Mouse (Mus musculus): Measurements from ENCODE around the gene Prss45. TPM values are rescaled to one million over a fixed set of nuclear protein-coding genes. Genes with fewer than 3 reads are reported as not detected.
"Not testable (repeated sequence)": the region's sequence is repeated elsewhere in the genome, so short reads cannot be mapped to it uniquely, and the experiment has no call there.

The Prss45 gene
- polyA plus RNA-seq, 1 experiment from 2014 or later = not detected

- not testable (repeated sequence) for H3K27ac ChIP-seq (ENCODE audit: low read depth, low read length); H3K4me2 ChIP-seq (ENCODE audit: low read depth, low read length, severe bottlenecking); H3K36me3 ChIP-seq (ENCODE audit: control insufficient read depth, insufficient read depth, low read length); DNase-seq (ENCODE audit: low spot score); H3K4me3 ChIP-seq (ENCODE audit: low read depth, low read length); H3K27me3 ChIP-seq (ENCODE audit: control insufficient read depth, insufficient read depth, low read length); H3K4me1 ChIP-seq (replicated peaks; ENCODE audit: control insufficient read depth, insufficient read depth, low read length); H3K9me3 ChIP-seq (ENCODE audit: control insufficient read depth, low read length); H3K9ac ChIP-seq (ENCODE audit: low read length); ATAC-seq (replicated peaks; ENCODE audit: low FRiP score)
Observed at GRCm38 (mm10) chr9:110820546-110820945, 13.8 kb upstream of the Prss45 start.

GRCm38 (mm10) chr9:110821436-110821835 lies 13.0 kb upstream of the Prss45 start:
- Histone ChIP-seq H3K9ac (ENCODE audit: low read length) (no peak overlapping the region), H3K27ac (ENCODE audit: low read depth, low read length) (no peak overlapping the region), H3K4me2 (ENCODE audit: low read depth, low read length, severe bottlenecking) (no peak overlapping the region), H3K36me3 (ENCODE audit: control insufficient read depth, insufficient read depth, low read length) (no peaks in the 10 kb centered on the region), H3K4me1 (replicated peaks; ENCODE audit: control insufficient read depth, insufficient read depth, low read length) (no peaks in the 10 kb centered on the region), H3K9me3 (ENCODE audit: control insufficient read depth, low read length) (no peaks in the 10 kb centered on the region), H3K27me3 (ENCODE audit: control insufficient read depth, insufficient read depth, low read length) (no peaks in the 10 kb centered on the region), H3K4me3 (ENCODE audit: low read depth, low read length) (no peak overlapping the region)
- DNase-seq (ENCODE audit: low spot score) (no peak), ATAC-seq (replicated peaks; ENCODE audit: low FRiP score) (no peak)
- 88% methylated on average over 7 of the region's 7 CpGs for WGBS

GRCm38 (mm10) chr9:110825426-110825825 lies 9.0 kb upstream of the Prss45 start:
- Histone ChIP-seq H3K36me3 (ENCODE audit: control insufficient read depth, insufficient read depth, low read length) (no peaks in the 10 kb centered on the region), H3K27me3 (ENCODE audit: control insufficient read depth, insufficient read depth, low read length) (no peaks in the 10 kb centered on the region), H3K9ac (ENCODE audit: low read length) (no peak overlapping the region), H3K9me3 (ENCODE audit: control insufficient read depth, low read length) (no peaks in the 10 kb centered on the region), H3K4me2 (ENCODE audit: low read depth, low read length, severe bottlenecking) (no peak overlapping the region), H3K4me1 (replicated peaks; ENCODE audit: control insufficient read depth, insufficient read depth, low read length) (no peaks in the 10 kb centered on the region), H3K27ac (ENCODE audit: low read depth, low read length) (no peak overlapping the region), H3K4me3 (ENCODE audit: low read depth, low read length) (no peak overlapping the region)
- WGBS = 86% methylated on average over 4 of the region's 4 CpGs
- no peak for DNase-seq (ENCODE audit: low spot score)
- ATAC-seq (replicated peaks; ENCODE audit: low FRiP score) = no peak

GRCm38 (mm10) chr9:110825832-110826231 lies 8.6 kb upstream of the Prss45 start:
- Histone ChIP-seq H3K27me3 (ENCODE audit: control insufficient read depth, insufficient read depth, low read length) (no peaks in the 10 kb centered on the region), H3K4me2 (ENCODE audit: low read depth, low read length, severe bottlenecking) (no peak overlapping the region), H3K36me3 (ENCODE audit: control insufficient read depth, insufficient read depth, low read length) (no peaks in the 10 kb centered on the region), H3K9ac (ENCODE audit: low read length) (no peak overlapping the region), H3K9me3 (ENCODE audit: control insufficient read depth, low read length) (no peaks in the 10 kb centered on the region), H3K4me1 (replicated peaks; ENCODE audit: control insufficient read depth, insufficient read depth, low read length) (no peaks in the 10 kb centered on the region), H3K4me3 (ENCODE audit: low read depth, low read length) (no peak overlapping the region), H3K27ac (ENCODE audit: low read depth, low read length) (no peak overlapping the region)
- WGBS = 80% methylated on average over 7 of the region's 7 CpGs
- DNase-seq (ENCODE audit: low spot score) (no peak), ATAC-seq (replicated peaks; ENCODE audit: low FRiP score) (no peak)

- no peak within 1 kb of the TSS for H3K4me3 ChIP-seq (ENCODE audit: low read depth, low read length)
- no peak within 1 kb of the TSS for H3K9ac ChIP-seq (ENCODE audit: low read length)
- no peak within 1 kb of the TSS for H3K4me2 ChIP-seq (ENCODE audit: low read depth, low read length, severe bottlenecking)
- no peaks in the 10 kb centered on the region for H3K36me3 ChIP-seq (ENCODE audit: control insufficient read depth, insufficient read depth, low read length)
- H3K9me3 ChIP-seq (ENCODE audit: control insufficient read depth, low read length) = no peaks in the 10 kb centered on the region
- no peaks in the 10 kb centered on the region for H3K4me1 ChIP-seq (replicated peaks; ENCODE audit: control insufficient read depth, insufficient read depth, low read length)
- WGBS = 73% methylated on average over 3 of the region's 3 CpGs
- no peak for DNase-seq (ENCODE audit: low spot score)
- no peak within 1 kb of the TSS for H3K27ac ChIP-seq (ENCODE audit: low read depth, low read length)
- no peaks in the 10 kb centered on the region for H3K27me3 ChIP-seq (ENCODE audit: control insufficient read depth, insufficient read depth, low read length)
- ATAC-seq (replicated peaks; ENCODE audit: low FRiP score) = no peak
Observed at GRCm38 (mm10) chr9:110826390-110826789, 8.0 kb upstream of the Prss45 start, which contains the start of gene Prss43. TSS of gene Prss43 (plus strand) at chr9:110826690.

- 80% methylated on average over 5 of the region's 5 CpGs for WGBS
- no peak overlapping the region for H3K27ac ChIP-seq (ENCODE audit: low read depth, low read length)
- DNase-seq (ENCODE audit: low spot score) (no peak), ATAC-seq (replicated peaks; ENCODE audit: low FRiP score) (no peak)
- no peak overlapping the region for H3K9ac ChIP-seq (ENCODE audit: low read length)
- H3K4me3 ChIP-seq (ENCODE audit: low read depth, low read length) = no peak overlapping the region
- H3K27me3 ChIP-seq (ENCODE audit: control insufficient read depth, insufficient read depth, low read length) = no peaks in the 10 kb centered on the region
- H3K9me3 ChIP-seq (ENCODE audit: control insufficient read depth, low read length) = no peaks in the 10 kb centered on the region
- no peaks in the 10 kb centered on the region for H3K4me1 ChIP-seq (replicated peaks; ENCODE audit: control insufficient read depth, insufficient read depth, low read length)
- no peaks in the 10 kb centered on the region for H3K36me3 ChIP-seq (ENCODE audit: control insufficient read depth, insufficient read depth, low read length)
- no peak overlapping the region for H3K4me2 ChIP-seq (ENCODE audit: low read depth, low read length, severe bottlenecking)
Observed at GRCm38 (mm10) chr9:110833021-110833420, 1.4 kb upstream of the Prss45 start.

- WGBS = 50% methylated on average over 10 of the region's 10 CpGs
Observed at GRCm38 (mm10) chr9:110834961-110835360, 573 bp downstream of the Prss45 start.

GRCm38 (mm10) chr9:110836112-110836511 lies 1.7 kb downstream of the Prss45 start:
- Histone ChIP-seq H3K9ac (ENCODE audit: low read length) (no peak overlapping the region), H3K4me1 (replicated peaks; ENCODE audit: control insufficient read depth, insufficient read depth, low read length) (no peaks in the 10 kb centered on the region), H3K9me3 (ENCODE audit: control insufficient read depth, low read length) (no peaks in the 10 kb centered on the region), H3K27me3 (ENCODE audit: control insufficient read depth, insufficient read depth, low read length) (no peaks in the 10 kb centered on the region), H3K27ac (ENCODE audit: low read depth, low read length) (no peak overlapping the region), H3K36me3 (ENCODE audit: control insufficient read depth, insufficient read depth, low read length) (no peaks in the 10 kb centered on the region), H3K4me3 (ENCODE audit: low read depth, low read length) (no peak overlapping the region), H3K4me2 (ENCODE audit: low read depth, low read length, severe bottlenecking) (no peak overlapping the region)
- DNase-seq (ENCODE audit: low spot score) (no peak), ATAC-seq (replicated peaks; ENCODE audit: low FRiP score) (no peak)
- 59% methylated on average over 2 of the region's 2 CpGs for WGBS

More at GRCm38 (mm10) chr9:110834961-110835360, 573 bp downstream of the Prss45 start:
- H3K36me3 ChIP-seq (ENCODE audit: control insufficient read depth, insufficient read depth, low read length) = no peaks in the 10 kb centered on the region
- H3K9me3 ChIP-seq (ENCODE audit: control insufficient read depth, low read length) = no peaks in the 10 kb centered on the region
- no peaks in the 10 kb centered on the region for H3K27me3 ChIP-seq (ENCODE audit: control insufficient read depth, insufficient read depth, low read length)
- ATAC-seq (replicated peaks; ENCODE audit: low FRiP score) = no peak
- no peak overlapping the region for H3K9ac ChIP-seq (ENCODE audit: low read length)
- DNase-seq (ENCODE audit: low spot score) = no peak
- no peak overlapping the region for H3K27ac ChIP-seq (ENCODE audit: low read depth, low read length)
- no peaks in the 10 kb centered on the region for H3K4me1 ChIP-seq (replicated peaks; ENCODE audit: control insufficient read depth, insufficient read depth, low read length)
- H3K4me2 ChIP-seq (ENCODE audit: low read depth, low read length, severe bottlenecking) = no peak overlapping the region
- H3K4me3 ChIP-seq (ENCODE audit: low read depth, low read length) = no peak overlapping the region

GRCm38 (mm10) chr9:110840905-110841304 lies 6.5 kb downstream of the Prss45 start:
- 88% methylated on average over 6 of the region's 6 CpGs for WGBS
- ATAC-seq (replicated peaks; ENCODE audit: low FRiP score) = no peak

More at GRCm38 (mm10) chr9:110840905-110841304, 6.5 kb downstream of the Prss45 start:
- Histone ChIP-seq H3K4me2 (ENCODE audit: low read depth, low read length, severe bottlenecking) (no peak overlapping the region), H3K4me1 (replicated peaks; ENCODE audit: control insufficient read depth, insufficient read depth, low read length) (no peaks in the 10 kb centered on the region), H3K27ac (ENCODE audit: low read depth, low read length) (no peak overlapping the region), H3K36me3 (ENCODE audit: control insufficient read depth, insufficient read depth, low read length) (no peaks in the 10 kb centered on the region), H3K27me3 (ENCODE audit: control insufficient read depth, insufficient read depth, low read length) (no peaks in the 10 kb centered on the region), H3K9me3 (ENCODE audit: control insufficient read depth, low read length) (no peaks in the 10 kb centered on the region), H3K9ac (ENCODE audit: low read length) (no peak overlapping the region), H3K4me3 (ENCODE audit: low read depth, low read length) (no peak overlapping the region)
- DNase-seq (ENCODE audit: low spot score) = no peak
